Mouse (Mus musculus) thymus, adult 2 months (tissue): ENCODE measurements around the gene Thap4.

Source experiments
- CTCF ChIP-seq: fragments of 200-500 bp; IDR thresholded peaks from 2 replicates; pipeline ENCODE4 v1.5.1; 2012; ENCODE audit warnings: mild to moderate bottlenecking, control low read depth, low read length, moderate library complexity, borderline replicate concordance; ENCODE audit not compliant: control insufficient read depth, poor library complexity, insufficient read depth; ENCODE audit errors: extremely low read depth
- POLR2A ChIP-seq: fragments of 200-500 bp; IDR thresholded peaks from 2 replicates; pipeline ENCODE4 v1.6.1; 2012; ENCODE audit warnings: mild to moderate bottlenecking, low read length, control low read depth, moderate library complexity; ENCODE audit not compliant: control insufficient read depth, poor library complexity, insufficient read depth; ENCODE audit errors: extremely low read depth

GRCm38 (mm10) chr1:93748539-93748938, 6.1 kb downstream of the Thap4 start:
- TF ChIP-seq CTCF (no peak), POLR2A (no peak)
